Mouse (Mus musculus): ENCODE measurements around the gene Snx27.

The Snx27 gene

GRCm38 (mm10) chr3:94582456-94582891, at the start of gene Snx27:
TSS of gene Snx27 (minus strand) at chr3:94582716.
- in situ Hi-C loops (cut with MboI) = no loop called here

- in situ Hi-C loops (cut with MboI) = no loop called here
Measured at GRCm38 (mm10) chr3:94629876-94630275, 47.4 kb upstream of the Snx27 start.

- in situ Hi-C loops (cut with MboI) = no loop called here
Measured at GRCm38 (mm10) chr3:94628712-94629111, 46.2 kb upstream of the Snx27 start.

GRCm38 (mm10) chr3:94624281-94624680, 41.8 kb upstream of the Snx27 start:
- in situ Hi-C loops (cut with MboI) = no loop called here

- in situ Hi-C loops (cut with MboI) = no loop called here
Measured at GRCm38 (mm10) chr3:94622550-94622949, 40.0 kb upstream of the Snx27 start.

GRCm38 (mm10) chr3:94621740-94622507, 39.4 kb upstream of the Snx27 start:
- in situ Hi-C loops (cut with MboI) = no loop called here

- in situ Hi-C loops (cut with MboI) = loop anchor here (5.0 kb wide), 1 partner anchor 231 kb away; no protein-coding TSS in a partner anchor
Measured at GRCm38 (mm10) chr3:94616717-94617116, 34.2 kb upstream of the Snx27 start.

GRCm38 (mm10) chr3:94613258-94613878, 30.9 kb upstream of the Snx27 start:
- in situ Hi-C loops (cut with MboI) = no loop called here

- in situ Hi-C loops (cut with MboI) = no loop called here
Measured at GRCm38 (mm10) chr3:94612274-94612673, 29.8 kb upstream of the Snx27 start.

GRCm38 (mm10) chr3:94611834-94612233, 29.3 kb upstream of the Snx27 start:
- in situ Hi-C loops (cut with MboI) = no loop called here

- in situ Hi-C loops (cut with MboI) = no loop called here
Measured at GRCm38 (mm10) chr3:94611343-94611742, 28.8 kb upstream of the Snx27 start.

GRCm38 (mm10) chr3:94610581-94610980, 28.1 kb upstream of the Snx27 start:
- in situ Hi-C loops (cut with MboI) = no loop called here

GRCm38 (mm10) chr3:94609621-94610020, 27.1 kb upstream of the Snx27 start:
- in situ Hi-C loops (cut with MboI) = no loop called here

- in situ Hi-C loops (cut with MboI) = no loop called here
Measured at GRCm38 (mm10) chr3:94601959-94602358, 19.4 kb upstream of the Snx27 start.

GRCm38 (mm10) chr3:94597224-94597779, 14.8 kb upstream of the Snx27 start:
- in situ Hi-C loops (cut with MboI) = no loop called here

GRCm38 (mm10) chr3:94595871-94596287, 13.4 kb upstream of the Snx27 start:
- in situ Hi-C loops (cut with MboI) = no loop called here

GRCm38 (mm10) chr3:94591066-94591465, 8.6 kb upstream of the Snx27 start:
- in situ Hi-C loops (cut with MboI) = no loop called here

GRCm38 (mm10) chr3:94587962-94588361, 5.4 kb upstream of the Snx27 start:
- in situ Hi-C loops (cut with MboI) = no loop called here

GRCm38 (mm10) chr3:94582944-94583343, 428 bp upstream of the Snx27 start:
- in situ Hi-C loops (cut with MboI) = no loop called here

GRCm38 (mm10) chr3:94581793-94582455, 592 bp downstream of the Snx27 start:
- in situ Hi-C loops (cut with MboI) = no loop called here

- in situ Hi-C loops (cut with MboI) = no loop called here
Measured at GRCm38 (mm10) chr3:94581138-94581780, 1.3 kb downstream of the Snx27 start.

GRCm38 (mm10) chr3:94574506-94574905, 8.0 kb downstream of the Snx27 start:
- in situ Hi-C loops (cut with MboI) = no loop called here

Measured in mature B cell (primary cell).